Mouse (Mus musculus): ENCODE data around the gene Narfl. TPM values are rescaled to one million over a fixed set of nuclear protein-coding genes. Genes with fewer than 3 reads are reported as not detected.
A peak's percentile ranks its signal among the peaks of the same experiment; 100 is the strongest.

Narfl gene
- polyA plus RNA-seq, 1 experiment from 2014 or later, result 23.8 TPM

GRCm38 (mm10) chr17:25757691-25758090 lies 15.9 kb upstream of the Narfl start:
- H3K27me3 ChIP-seq (replicated peaks; ENCODE audit: insufficient read depth, low read length), result no peaks in the 10 kb centered on the region
- H3K4me1 ChIP-seq (ENCODE audit: insufficient read depth, low read depth, low read length), result no peaks in the 10 kb centered on the region
- DNase-seq (ENCODE audit: low spot score) (no peak), ATAC-seq (no peak)
- H3K27ac ChIP-seq (ENCODE audit: low read length), result peak overlapping the region; percentile 89
- whole genome bisulfite sequencing, result 42% methylated on average over 3 of the region's 3 CpGs
- TF ChIP-seq CTCF (IDR thresholded peaks at IDR 0.05) (no peak), EP300 (IDR thresholded peaks at IDR 0.05) (no peak)
- H3K9ac ChIP-seq (replicated peaks; ENCODE audit: low read depth), result no peak overlapping the region
- no peaks in the 10 kb centered on the region for H3K9me3 ChIP-seq (ENCODE audit: low read length)
- H3K36me3 ChIP-seq (ENCODE audit: insufficient read depth, low read length), result no peaks in the 10 kb centered on the region
- H3K4me3 ChIP-seq (ENCODE audit: low read depth, low read length), result no peak overlapping the region
- H3K4me2 ChIP-seq (replicated peaks; ENCODE audit: low read depth, low read length), result no peak overlapping the region

GRCm38 (mm10) chr17:25760148-25760547 lies 13.4 kb upstream of the Narfl start:
- no peak for TF ChIP-seq CTCF (IDR thresholded peaks at IDR 0.05)
- TF ChIP-seq EP300 (IDR thresholded peaks at IDR 0.05), result no peak
- DNase-seq (ENCODE audit: low spot score) (no peak), ATAC-seq (no peak)
- no peaks in the 10 kb centered on the region for H3K27me3 ChIP-seq (replicated peaks; ENCODE audit: insufficient read depth, low read length)
- H3K4me2 ChIP-seq (replicated peaks; ENCODE audit: low read depth, low read length), result no peak overlapping the region
- H3K4me1 ChIP-seq (ENCODE audit: insufficient read depth, low read depth, low read length), result no peaks in the 10 kb centered on the region
- 64% methylated on average over 8 of the region's 8 CpGs for WGBS
- H3K4me3 ChIP-seq (ENCODE audit: low read depth, low read length), result no peak overlapping the region
- no peaks in the 10 kb centered on the region for H3K9me3 ChIP-seq (ENCODE audit: low read length)
- H3K27ac ChIP-seq (ENCODE audit: low read length), result no peak overlapping the region
- no peaks in the 10 kb centered on the region for H3K36me3 ChIP-seq (ENCODE audit: insufficient read depth, low read length)
- H3K9ac ChIP-seq (replicated peaks; ENCODE audit: low read depth), result no peak overlapping the region

- Histone ChIP-seq H3K4me3 (ENCODE audit: low read depth, low read length) (no peak overlapping the region), H3K36me3 (ENCODE audit: insufficient read depth, low read length) (no peaks in the 10 kb centered on the region), H3K4me1 (ENCODE audit: insufficient read depth, low read depth, low read length) (no peaks in the 10 kb centered on the region), H3K9ac (replicated peaks; ENCODE audit: low read depth) (no peak overlapping the region), H3K27ac (ENCODE audit: low read length) (no peak overlapping the region), H3K9me3 (ENCODE audit: low read length) (no peaks in the 10 kb centered on the region), H3K4me2 (replicated peaks; ENCODE audit: low read depth, low read length) (no peak overlapping the region), H3K27me3 (replicated peaks; ENCODE audit: insufficient read depth, low read length) (no peaks in the 10 kb centered on the region)
- TF ChIP-seq EP300 (IDR thresholded peaks at IDR 0.05), result no peak
- no peak for TF ChIP-seq CTCF (IDR thresholded peaks at IDR 0.05)
- WGBS, result 21% methylated on average over 4 of the region's 4 CpGs
- ATAC-seq, result peak; percentile 2; the same call in 1 of the 2 replicates
- peak; percentile 59 for DNase-seq (ENCODE audit: low spot score)
Measured at GRCm38 (mm10) chr17:25761561-25761970, 12.0 kb upstream of the Narfl start.

- H3K36me3 ChIP-seq (ENCODE audit: insufficient read depth, low read length), result no peaks in the 10 kb centered on the region
- no peak overlapping the region for H3K4me2 ChIP-seq (replicated peaks; ENCODE audit: low read depth, low read length)
- ATAC-seq, result no peak
- TF ChIP-seq CTCF (IDR thresholded peaks at IDR 0.05), result no peak
- TF ChIP-seq EP300 (IDR thresholded peaks at IDR 0.05), result no peak
- H3K27me3 ChIP-seq (replicated peaks; ENCODE audit: insufficient read depth, low read length), result no peaks in the 10 kb centered on the region
- H3K27ac ChIP-seq (ENCODE audit: low read length), result no peak overlapping the region
- 42% methylated on average over 3 of the region's 3 CpGs for WGBS
- no peak overlapping the region for H3K9ac ChIP-seq (replicated peaks; ENCODE audit: low read depth)
- no peak overlapping the region for H3K4me3 ChIP-seq (ENCODE audit: low read depth, low read length)
- no peaks in the 10 kb centered on the region for H3K4me1 ChIP-seq (ENCODE audit: insufficient read depth, low read depth, low read length)
- H3K9me3 ChIP-seq (ENCODE audit: low read length), result no peaks in the 10 kb centered on the region
- DNase-seq (ENCODE audit: low spot score), result no peak
Measured at GRCm38 (mm10) chr17:25762591-25762990, 11.0 kb upstream of the Narfl start.

GRCm38 (mm10) chr17:25765886-25766285 lies 7.7 kb upstream of the Narfl start:
- H3K9ac ChIP-seq (replicated peaks; ENCODE audit: low read depth), result no peak overlapping the region
- ATAC-seq (no peak), DNase-seq (ENCODE audit: low spot score) (no peak)
- WGBS, result 60% methylated on average over 5 of the region's 5 CpGs
- no peak overlapping the region for H3K4me3 ChIP-seq (ENCODE audit: low read depth, low read length)
- no peak for TF ChIP-seq CTCF (IDR thresholded peaks at IDR 0.05)
- no peak for TF ChIP-seq EP300 (IDR thresholded peaks at IDR 0.05)
- H3K4me2 ChIP-seq (replicated peaks; ENCODE audit: low read depth, low read length), result no peak overlapping the region
- no peak overlapping the region for H3K27ac ChIP-seq (ENCODE audit: low read length)
- H3K36me3 ChIP-seq (ENCODE audit: insufficient read depth, low read length), result no peaks in the 10 kb centered on the region
- no peaks in the 10 kb centered on the region for H3K9me3 ChIP-seq (ENCODE audit: low read length)
- H3K27me3 ChIP-seq (replicated peaks; ENCODE audit: insufficient read depth, low read length), result no peaks in the 10 kb centered on the region
- no peaks in the 10 kb centered on the region for H3K4me1 ChIP-seq (ENCODE audit: insufficient read depth, low read depth, low read length)

- ATAC-seq, result no peak
- no peak for TF ChIP-seq CTCF (IDR thresholded peaks at IDR 0.05)
- no peak for TF ChIP-seq EP300 (IDR thresholded peaks at IDR 0.05)
- WGBS, result 54% methylated on average over 9 of the region's 9 CpGs
- Histone ChIP-seq H3K9me3 (ENCODE audit: low read length) (no peaks in the 10 kb centered on the region), H3K9ac (replicated peaks; ENCODE audit: low read depth) (no peak overlapping the region), H3K27me3 (replicated peaks; ENCODE audit: insufficient read depth, low read length) (no peaks in the 10 kb centered on the region), H3K36me3 (ENCODE audit: insufficient read depth, low read length) (no peaks in the 10 kb centered on the region), H3K27ac (ENCODE audit: low read length) (no peak overlapping the region), H3K4me1 (ENCODE audit: insufficient read depth, low read depth, low read length) (peaks cover 4% of the 10 kb centered on the region), H3K4me3 (ENCODE audit: low read depth, low read length) (no peak overlapping the region), H3K4me2 (replicated peaks; ENCODE audit: low read depth, low read length) (no peak overlapping the region)
- DNase-seq (ENCODE audit: low spot score), result no peak
Measured at GRCm38 (mm10) chr17:25769331-25769730, 4.2 kb upstream of the Narfl start.
